ENCODE assay signal across 16 mouse cellular contexts in genomic region chr6:31339948-31340250, GRCm38 (mm10). TPM values are rescaled to one million over a fixed set of nuclear protein-coding genes. Genes with fewer than 3 reads are reported as not detected.
DNase-seq lines count a peak whose midpoint lies in the region; ATAC-seq lines count a peak whose summit lies in the region.
"Had no signal": no experiment of that assay in that cellular context is flagged by ENCODE, and none has a peak within 500 bp of the region (broad histone marks: within the 10 kb centered on the region; RNA-seq: fewer than 3 reads in every experiment).

No protein-coding gene starts in this region.

- peaks cover 11% of the 10 kb centered on the region for H3K4me1 ChIP-seq in forebrain, embryonic 12.5 days
- H3K4me1 ChIP-seq in forebrain, embryonic 11.5 days (replicated peaks; ENCODE audit: control insufficient read depth, insufficient read depth, low read length) = no peaks in the 10 kb centered on the region
- H3K4me1 ChIP-seq: liver, embryonic 13.5 days; neural tube, embryonic 12.5 days had no signal

- H3K9ac ChIP-seq in forebrain, embryonic 12.5 days = no peak overlapping the region
- H3K9ac ChIP-seq in forebrain, embryonic 11.5 days (ENCODE audit: low read length) = no peak overlapping the region
- H3K9ac ChIP-seq: heart, embryonic 15.5 days; liver, embryonic 13.5 days; neural tube, embryonic 12.5 days had no signal

- no peaks in the 10 kb centered on the region for H3K36me3 ChIP-seq in forebrain, embryonic 12.5 days (replicated peaks)
- H3K36me3 ChIP-seq in forebrain, embryonic 11.5 days (ENCODE audit: control insufficient read depth, insufficient read depth, low read length) = no peaks in the 10 kb centered on the region
- no peaks in the 10 kb centered on the region for H3K36me3 ChIP-seq in macrophage (ENCODE audit: inconsistent target)
- H3K36me3 ChIP-seq: heart, embryonic 15.5 days; liver, embryonic 13.5 days; neural tube, embryonic 12.5 days had no signal

- WGBS in forebrain, embryonic 12.5 days = 57% methylated on average over 1 of the region's 1 CpGs
- 53% methylated on average over 1 of the region's 1 CpGs for WGBS in forebrain, embryonic 11.5 days
- WGBS in macrophage (ENCODE audit: missing documents) = 33% methylated on average over 1 of the region's 1 CpGs

- H3K9me3 ChIP-seq in forebrain, embryonic 12.5 days = no peaks in the 10 kb centered on the region
- no peaks in the 10 kb centered on the region for H3K9me3 ChIP-seq in forebrain, embryonic 11.5 days (ENCODE audit: control insufficient read depth, low read length)
- H3K9me3 ChIP-seq: heart, embryonic 15.5 days; liver, embryonic 13.5 days; neural tube, embryonic 12.5 days had no signal

- no peak for ATAC-seq in forebrain, embryonic 12.5 days (ENCODE audit: low FRiP score)
- no peak for ATAC-seq in forebrain, embryonic 11.5 days (replicated peaks; ENCODE audit: low FRiP score)

- no peaks in the 10 kb centered on the region for H3K27me3 ChIP-seq in forebrain, embryonic 12.5 days
- H3K27me3 ChIP-seq in forebrain, embryonic 11.5 days (ENCODE audit: control insufficient read depth, insufficient read depth, low read length) = no peaks in the 10 kb centered on the region
- H3K27me3 ChIP-seq: heart, embryonic 15.5 days; liver, embryonic 13.5 days; neural tube, embryonic 12.5 days had no signal

- H3K4me3 ChIP-seq in forebrain, embryonic 12.5 days (replicated peaks) = no peak overlapping the region
- no peak overlapping the region for H3K4me3 ChIP-seq in forebrain, embryonic 11.5 days (ENCODE audit: low read depth, low read length)
- H3K4me3 ChIP-seq in macrophage (ENCODE audit: inconsistent target) = no peak overlapping the region
- H3K4me3 ChIP-seq: heart, embryonic 15.5 days; liver, embryonic 13.5 days; megakaryocyte, embryonic 14.5 days; neural tube, embryonic 12.5 days had no signal

- no peak overlapping the region for H3K4me2 ChIP-seq in forebrain, embryonic 12.5 days
- no peak overlapping the region for H3K4me2 ChIP-seq in forebrain, embryonic 11.5 days (ENCODE audit: low read depth, low read length, severe bottlenecking)
- H3K4me2 ChIP-seq: heart, embryonic 15.5 days; liver, embryonic 13.5 days; neural tube, embryonic 12.5 days had no signal

- DNase-seq in forebrain, embryonic 11.5 days (ENCODE audit: low spot score) = no peak
- DNase-seq in layer of hippocampus, adult 11-12 months (ENCODE audit: low spot score) = peak; percentile 23
- DNase-seq in layer of hippocampus, postnatal 14 days (ENCODE audit: low spot score in 2 of 2) = no peak
- peak; percentile 43 for DNase-seq in MN1 (ENCODE audit: low spot score)
- DNase-seq in kidney, adult 8-10 months = no peak
- DNase-seq in cerebellum, adult 11-12 months = no peak
- DNase-seq: adrenal gland, adult 8-10 months; B cell, adult 2 months; liver, embryonic 13.5 days; retina, postnatal 1 day had no signal

- H3K27ac ChIP-seq in forebrain, embryonic 12.5 days = peak overlapping the region; percentile 46; the same call in 1 of the 2 replicates
- no peak overlapping the region for H3K27ac ChIP-seq in forebrain, embryonic 11.5 days (ENCODE audit: low read depth, low read length)
- H3K27ac ChIP-seq in macrophage = peak overlapping the region; percentile 59
- H3K27ac ChIP-seq: heart, embryonic 15.5 days; kidney, postnatal 0 days; liver, embryonic 13.5 days; neural tube, embryonic 12.5 days had no signal

- no peaks in the 10 kb centered on the region for H3K79me2 ChIP-seq in macrophage (ENCODE audit: inconsistent target)

RNA-seq across cellular contexts. Expression of gene Mkln1, which starts 58.6 kb away (rescaled TPM):
- polyA plus RNA-seq in forebrain, embryonic 12.5 days (2016; fragmentation: Nextera tagmentation; extraction: Ambion mirVana) = 187 and 208 TPM in 2 replicates
- 208 and 221 TPM in 2 replicates for polyA plus RNA-seq in forebrain, embryonic 11.5 days (2014; fragmentation: Nextera tagmentation; extraction: Ambion mirVana)
- total RNA-seq in layer of hippocampus, postnatal 14 days (2021) = 100 to 1,000 TPM; 127 to 139 TPM
- 100 to 1,000 TPM; 335 to 512 (median 411) TPM for total RNA-seq in macrophage (2018; cell fraction: chromatin; rRNA removed)
- total RNA-seq in macrophage (2018; cell fraction: cytosol; rRNA removed) = 100 to 1,000 TPM; 119 to 166 (median 144) TPM
- 100 to 1,000 TPM; 119 to 314 (median 195) TPM for total RNA-seq in macrophage (2018; cell fraction: nucleus; rRNA removed)
- 118 to 145 TPM (median 136 TPM) in 3 replicates for polyA plus RNA-seq in macrophage (2018)

Comparison
In these comparisons a context has a peak if more than half of its experiments do, and no peak if none do; other contexts are left out.
1. DNase-seq: peak in layer of hippocampus, adult 11-12 months (single experiment) and MN1 (single experiment); none in forebrain, embryonic 11.5 days (single experiment), layer of hippocampus, postnatal 14 days (0 of 2), kidney, adult 8-10 months (0 of 2) and cerebellum, adult 11-12 months (single experiment).